Mouse (Mus musculus): ENCODE results near the gene C1qb.
A peak's percentile ranks its signal among the peaks of the same experiment; 100 is the strongest.

GRCm38 (mm10) chr4:136928928-136929327, 42.9 kb upstream of the C1qb start:
- TF ChIP-seq CTCF (IDR thresholded peaks at IDR 0.05; ENCODE audit: insufficient read depth, low read length): 0 out of 2 replicates have a peak, but pooled peaks have one; percentile 7
- no peak for TF ChIP-seq POLR2A (IDR thresholded peaks at IDR 0.05; ENCODE audit: borderline replicate concordance, extremely low read depth, low read depth, low read length)

All from lung, adult 2 months (tissue).